Mouse (Mus musculus): Measurements from ENCODE around the gene Ptprb. TPM values are rescaled to one million over a fixed set of nuclear protein-coding genes. Genes with fewer than 3 reads are reported as not detected.

Ptprb gene
- polyA plus RNA-seq, 1 experiment from 2014 or later, result 2.0 TPM

GRCm38 (mm10) chr10:116268343-116268742 lies 7.0 kb upstream of the Ptprb start:
- no peaks in the 10 kb centered on the region for H3K9me3 ChIP-seq (replicated peaks)
- peaks cover 23% of the 10 kb centered on the region for H3K4me1 ChIP-seq
- WGBS, result 61% methylated on average over 4 of the region's 4 CpGs
- H3K4me3 ChIP-seq, result no peak overlapping the region
- no peaks in the 10 kb centered on the region for H3K36me3 ChIP-seq
- H3K27ac ChIP-seq (replicated peaks), result no peak overlapping the region
- no peaks in the 10 kb centered on the region for H3K27me3 ChIP-seq (ENCODE audit: low read depth, poor library complexity, severe bottlenecking)
- DNase-seq (ENCODE audit: low spot score), result no peak

GRCm38 (mm10) chr10:116270646-116271469 lies 4.5 kb upstream of the Ptprb start:
- no peaks in the 10 kb centered on the region for H3K9me3 ChIP-seq (replicated peaks)
- H3K4me1 ChIP-seq, result peaks cover 23% of the 10 kb centered on the region
- H3K36me3 ChIP-seq, result no peaks in the 10 kb centered on the region
- no peak overlapping the region for H3K4me3 ChIP-seq
- H3K27me3 ChIP-seq (ENCODE audit: low read depth, poor library complexity, severe bottlenecking), result no peaks in the 10 kb centered on the region
- no peak for DNase-seq (ENCODE audit: low spot score)
- 80% methylated on average over 12 of the region's 12 CpGs for WGBS
- H3K27ac ChIP-seq (replicated peaks), result no peak overlapping the region

GRCm38 (mm10) chr10:116271470-116271915 lies 3.8 kb upstream of the Ptprb start:
- no peaks in the 10 kb centered on the region for H3K9me3 ChIP-seq (replicated peaks)
- no peaks in the 10 kb centered on the region for H3K27me3 ChIP-seq (ENCODE audit: low read depth, poor library complexity, severe bottlenecking)
- H3K36me3 ChIP-seq, result no peaks in the 10 kb centered on the region
- H3K4me1 ChIP-seq, result peaks cover 23% of the 10 kb centered on the region
- WGBS, result 91% methylated on average over 10 of the region's 10 CpGs
- H3K4me3 ChIP-seq, result no peak overlapping the region
- no peak for DNase-seq (ENCODE audit: low spot score)
- no peak overlapping the region for H3K27ac ChIP-seq (replicated peaks)

- H3K4me3 ChIP-seq, result no peak overlapping the region
- no peak overlapping the region for H3K27ac ChIP-seq (replicated peaks)
- no peaks in the 10 kb centered on the region for H3K9me3 ChIP-seq (replicated peaks)
- 82% methylated on average over 3 of the region's 3 CpGs for WGBS
- no peak for DNase-seq (ENCODE audit: low spot score)
- H3K4me1 ChIP-seq, result peaks cover 20% of the 10 kb centered on the region
- H3K36me3 ChIP-seq, result no peaks in the 10 kb centered on the region
- H3K27me3 ChIP-seq (ENCODE audit: low read depth, poor library complexity, severe bottlenecking), result no peaks in the 10 kb centered on the region
Observed at GRCm38 (mm10) chr10:116272156-116272555, 3.2 kb upstream of the Ptprb start.

DNA sequence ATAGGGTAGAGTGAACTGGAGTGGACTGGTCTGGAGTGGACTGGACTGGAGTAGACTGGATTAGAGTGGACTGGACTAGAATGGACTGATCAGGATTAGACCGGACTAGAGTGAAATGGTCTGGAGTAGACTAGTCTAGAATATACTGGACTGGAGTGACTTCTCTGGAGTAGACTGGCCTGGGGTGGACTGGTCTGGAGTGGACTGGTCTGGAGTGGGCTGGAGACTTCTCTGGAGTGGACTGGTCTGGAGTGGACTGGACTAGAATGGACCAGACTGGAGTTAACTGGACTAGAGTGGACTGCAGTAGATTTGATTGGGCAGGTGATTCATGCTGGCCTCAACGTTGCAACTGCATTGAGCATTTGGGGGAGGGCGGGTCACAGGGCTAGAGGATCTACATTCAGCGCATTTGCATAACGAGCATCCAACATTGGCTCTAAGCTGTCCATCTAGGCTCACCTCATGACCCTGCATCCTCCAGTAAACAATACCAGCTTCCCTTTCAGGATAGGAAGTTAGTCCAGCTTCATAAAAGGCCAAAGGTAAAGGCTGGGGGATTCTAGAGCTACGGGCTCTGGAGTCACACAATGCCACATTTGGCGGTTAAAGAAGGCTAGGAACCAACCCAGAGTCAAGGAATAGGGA lies 11.5 kb downstream of the Ptprb start:
- no peak overlapping the region for H3K4me3 ChIP-seq
- no peaks in the 10 kb centered on the region for H3K36me3 ChIP-seq
- no peak overlapping the region for H3K27ac ChIP-seq (replicated peaks)
- no peak for DNase-seq (ENCODE audit: low spot score)
- no peaks in the 10 kb centered on the region for H3K27me3 ChIP-seq (ENCODE audit: low read depth, poor library complexity, severe bottlenecking)
- 85% methylated on average over 7 of the region's 7 CpGs for WGBS
- no peaks in the 10 kb centered on the region for H3K9me3 ChIP-seq (replicated peaks)
- no peaks in the 10 kb centered on the region for H3K4me1 ChIP-seq

DNA sequence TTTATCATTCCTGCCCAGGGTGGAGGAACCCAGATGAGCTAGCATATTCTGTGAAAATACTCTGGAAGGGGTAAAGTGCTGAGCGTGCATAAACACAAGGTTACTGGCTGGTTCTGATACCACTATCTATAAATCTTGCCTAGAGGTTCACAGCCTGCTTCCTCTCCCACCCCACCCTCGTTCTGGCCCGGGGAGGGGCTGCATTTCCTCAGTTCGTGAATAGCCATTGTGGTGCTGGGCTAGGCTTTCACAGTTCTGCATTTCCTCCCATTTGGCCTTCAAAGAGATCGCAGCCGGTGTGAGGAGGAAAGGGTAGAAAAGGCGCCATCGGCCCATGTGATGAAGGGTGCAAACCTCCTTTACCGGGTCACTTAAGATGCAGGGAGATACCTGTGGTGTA lies 12.8 kb downstream of the Ptprb start:
- DNase-seq (ENCODE audit: low spot score), result no peak
- Histone ChIP-seq H3K36me3 (no peaks in the 10 kb centered on the region), H3K27ac (replicated peaks) (no peak overlapping the region), H3K4me1 (no peaks in the 10 kb centered on the region), H3K9me3 (replicated peaks) (no peaks in the 10 kb centered on the region), H3K27me3 (ENCODE audit: low read depth, poor library complexity, severe bottlenecking) (no peaks in the 10 kb centered on the region), H3K4me3 (no peak overlapping the region)
- 79% methylated on average over 9 of the region's 9 CpGs for WGBS

GRCm38 (mm10) chr10:116290483-116290882 lies 15.2 kb downstream of the Ptprb start:
- Histone ChIP-seq H3K36me3 (no peaks in the 10 kb centered on the region), H3K27me3 (ENCODE audit: low read depth, poor library complexity, severe bottlenecking) (no peaks in the 10 kb centered on the region), H3K9me3 (replicated peaks) (no peaks in the 10 kb centered on the region), H3K27ac (replicated peaks) (no peak overlapping the region), H3K4me1 (no peaks in the 10 kb centered on the region), H3K4me3 (no peak overlapping the region)
- no peak for DNase-seq (ENCODE audit: low spot score)
- WGBS, result 88% methylated on average over 4 of the region's 4 CpGs

- Histone ChIP-seq H3K4me1 (no peaks in the 10 kb centered on the region), H3K27me3 (ENCODE audit: low read depth, poor library complexity, severe bottlenecking) (no peaks in the 10 kb centered on the region), H3K36me3 (no peaks in the 10 kb centered on the region), H3K27ac (replicated peaks) (no peak overlapping the region), H3K9me3 (replicated peaks) (no peaks in the 10 kb centered on the region), H3K4me3 (no peak overlapping the region)
- DNase-seq (ENCODE audit: low spot score), result no peak
- WGBS, result 80% methylated on average over 8 of the region's 8 CpGs
Observed at GRCm38 (mm10) chr10:116291153-116291755, 15.9 kb downstream of the Ptprb start.

DNA sequence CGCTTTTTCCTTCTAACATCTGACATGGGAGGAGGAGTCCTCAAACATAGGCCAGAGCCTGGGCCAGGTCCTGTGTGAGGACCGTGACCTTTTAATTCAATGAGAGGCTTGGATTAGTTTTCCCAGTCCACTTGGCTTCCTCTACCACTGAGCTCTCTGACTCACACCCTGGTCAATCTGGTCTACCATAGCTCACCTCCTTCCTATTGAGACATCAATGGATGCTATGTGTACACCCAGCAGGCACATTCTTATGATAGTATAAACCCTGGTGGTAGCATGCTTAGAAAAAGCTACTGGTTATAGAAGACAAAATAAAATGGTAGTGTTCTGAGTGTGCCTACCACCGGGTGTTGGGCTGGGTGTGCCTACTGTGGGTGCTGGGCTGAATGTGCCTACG lies 21.1 kb downstream of the Ptprb start:
- no peak overlapping the region for H3K27ac ChIP-seq (replicated peaks)
- WGBS, result 88% methylated on average over 4 of the region's 4 CpGs

GRCm38 (mm10) chr10:116297854-116298253 lies 22.5 kb downstream of the Ptprb start:
- DNase-seq (ENCODE audit: low spot score), result no peak
- no peak overlapping the region for H3K27ac ChIP-seq (replicated peaks)
- 81% methylated on average over 12 of the region's 12 CpGs for WGBS
- H3K36me3 ChIP-seq, result no peaks in the 10 kb centered on the region
- H3K4me3 ChIP-seq, result no peak overlapping the region
- H3K27me3 ChIP-seq (ENCODE audit: low read depth, poor library complexity, severe bottlenecking), result peaks cover 38% of the 10 kb centered on the region
- no peaks in the 10 kb centered on the region for H3K9me3 ChIP-seq (replicated peaks)
- H3K4me1 ChIP-seq, result peaks cover 17% of the 10 kb centered on the region

More for the DNA sequence above, 21.1 kb downstream of the Ptprb start:
- Histone ChIP-seq H3K36me3 (no peaks in the 10 kb centered on the region), H3K9me3 (replicated peaks) (no peaks in the 10 kb centered on the region), H3K4me3 (no peak overlapping the region), H3K27me3 (ENCODE audit: low read depth, poor library complexity, severe bottlenecking) (peaks cover 25% of the 10 kb centered on the region), H3K4me1 (peaks cover 10% of the 10 kb centered on the region)
- no peak for DNase-seq (ENCODE audit: low spot score)

DNA sequence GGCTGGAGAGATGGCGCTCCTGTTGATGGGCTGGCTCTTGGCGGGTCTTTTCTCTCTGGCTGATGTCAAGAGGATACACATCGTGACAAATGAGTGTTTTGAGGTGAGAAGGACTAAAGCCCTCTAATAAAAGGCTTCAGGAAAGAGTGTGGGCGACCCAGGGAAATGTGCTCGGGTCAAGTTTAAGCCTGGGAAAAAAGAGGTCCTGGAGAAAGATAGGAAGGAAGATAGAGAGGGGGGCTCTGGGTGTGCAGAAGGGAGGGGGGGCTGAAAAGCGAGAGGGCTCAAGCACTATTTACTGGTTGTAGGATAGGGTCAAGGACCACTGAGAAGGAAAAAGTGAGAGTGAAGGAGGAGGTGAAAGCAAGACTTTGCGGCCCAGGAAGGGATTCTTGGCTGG lies 25.5 kb downstream of the Ptprb start:
- no peaks in the 10 kb centered on the region for H3K36me3 ChIP-seq
- no peaks in the 10 kb centered on the region for H3K9me3 ChIP-seq (replicated peaks)
- DNase-seq (ENCODE audit: low spot score), result no peak
- peak overlapping the region; percentile 74 for H3K27ac ChIP-seq (replicated peaks)
- peak overlapping the region; percentile 67 for H3K4me3 ChIP-seq
- peaks cover 45% of the 10 kb centered on the region for H3K27me3 ChIP-seq (ENCODE audit: low read depth, poor library complexity, severe bottlenecking)
- H3K4me1 ChIP-seq, result peaks cover 17% of the 10 kb centered on the region
- WGBS, result 14% methylated on average over 7 of the region's 7 CpGs

- Histone ChIP-seq H3K27me3 (ENCODE audit: low read depth, poor library complexity, severe bottlenecking) (peaks cover 45% of the 10 kb centered on the region), H3K27ac (replicated peaks) (peak overlapping the region; percentile 74), H3K4me1 (peaks cover 17% of the 10 kb centered on the region), H3K4me3 (peak overlapping the region; percentile 67), H3K36me3 (no peaks in the 10 kb centered on the region), H3K9me3 (replicated peaks) (no peaks in the 10 kb centered on the region)
- DNase-seq (ENCODE audit: low spot score), result peak; percentile 56
- WGBS, result under 1% methylated on average over 35 of the region's 36 CpGs
Observed at GRCm38 (mm10) chr10:116301258-116301657, 25.9 kb downstream of the Ptprb start.

DNA sequence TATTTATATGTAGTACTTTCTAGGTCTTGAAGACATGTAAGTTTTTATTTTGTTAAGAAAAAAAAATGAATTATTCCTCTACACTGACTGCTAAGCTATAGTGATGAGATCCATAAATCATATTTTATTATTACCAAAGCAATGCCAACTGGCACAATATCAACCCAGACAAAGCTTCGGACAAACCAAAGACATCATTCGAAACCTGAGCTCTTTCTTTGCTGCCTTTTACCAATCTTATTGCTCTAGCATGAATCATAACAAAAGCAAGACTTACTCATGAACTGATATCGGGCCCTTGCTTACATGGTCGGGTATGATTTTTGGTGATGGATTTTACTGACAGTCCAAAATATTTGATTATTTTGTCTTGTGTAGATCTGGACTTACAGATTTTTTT lies 29.0 kb downstream of the Ptprb start:
- H3K27me3 ChIP-seq (ENCODE audit: low read depth, poor library complexity, severe bottlenecking), result peaks cover 41% of the 10 kb centered on the region
- H3K4me3 ChIP-seq, result no peak overlapping the region
- 92% methylated on average over 4 of the region's 4 CpGs for WGBS
- no peak for DNase-seq (ENCODE audit: low spot score)
- no peaks in the 10 kb centered on the region for H3K36me3 ChIP-seq
- H3K27ac ChIP-seq (replicated peaks), result no peak overlapping the region
- H3K4me1 ChIP-seq, result peaks cover 17% of the 10 kb centered on the region
- H3K9me3 ChIP-seq (replicated peaks), result no peaks in the 10 kb centered on the region
